Mouse (Mus musculus): ENCODE measurements at regions not wholly inside any gene's neighbourhood (a gene's known extent, or its start where the extent isn't known, plus 50 kb on each side); places are given as distances from the start of the nearest gene placed in this dataset.
"Not testable (repeated sequence)": the region's sequence is repeated elsewhere in the genome, so short reads cannot be mapped to it uniquely, and the experiment has no call there.

DNA sequence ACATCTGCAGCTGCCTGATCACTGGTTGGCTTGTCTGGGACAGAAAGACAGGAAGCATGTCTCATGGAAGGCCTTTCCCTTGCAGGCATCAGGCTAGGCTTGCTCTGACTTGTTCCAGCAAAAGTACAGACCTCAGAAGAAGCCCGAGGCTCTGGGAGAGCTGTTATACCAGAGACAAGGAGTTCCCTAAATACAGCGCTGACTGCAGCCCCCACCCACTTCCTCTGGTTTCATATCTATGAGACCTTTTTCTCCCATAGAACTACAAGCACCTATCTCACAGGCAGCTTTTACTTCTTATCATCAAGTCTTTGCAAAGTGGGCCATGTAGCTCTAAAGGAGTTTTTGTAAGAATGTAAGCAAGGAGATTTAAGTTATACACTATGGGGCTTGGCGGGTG lies 312.2 kb upstream of the Vmn1r3 start:
- DNase-seq: not testable (repeated sequence)

- not testable (repeated sequence) for DNase-seq
Measured at GRCm38 (mm10) chr4:3495987-3496386, 310.8 kb upstream of the Vmn1r3 start.

- DNase-seq: not testable (repeated sequence)
Measured at GRCm38 (mm10) chr4:3494123-3494681, 309.0 kb upstream of the Vmn1r3 start.

- not testable (repeated sequence) for DNase-seq
Measured at GRCm38 (mm10) chr4:3490901-3491300, 305.7 kb upstream of the Vmn1r3 start.

DNA sequence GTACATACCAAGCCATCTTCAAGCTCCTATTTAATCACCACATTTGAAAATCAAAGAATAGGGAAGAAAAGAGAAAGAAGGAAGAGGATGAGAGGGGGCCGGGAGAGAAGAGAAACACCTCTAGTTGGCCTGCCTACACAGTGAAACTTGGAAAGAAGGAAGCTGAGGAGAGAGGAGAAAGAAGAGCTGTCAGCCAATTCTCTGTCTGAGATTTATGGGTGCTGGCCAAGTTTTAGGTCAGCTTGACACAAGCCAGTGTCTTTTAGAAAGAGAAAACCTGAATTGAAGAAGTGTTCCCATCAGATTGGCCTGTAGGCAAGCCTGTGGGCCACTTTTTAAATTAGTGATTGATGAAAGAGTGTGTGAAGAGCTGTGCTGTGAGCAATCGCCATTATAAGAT lies 296.9 kb upstream of the Vmn1r3 start:
- no peak for DNase-seq

DNA sequence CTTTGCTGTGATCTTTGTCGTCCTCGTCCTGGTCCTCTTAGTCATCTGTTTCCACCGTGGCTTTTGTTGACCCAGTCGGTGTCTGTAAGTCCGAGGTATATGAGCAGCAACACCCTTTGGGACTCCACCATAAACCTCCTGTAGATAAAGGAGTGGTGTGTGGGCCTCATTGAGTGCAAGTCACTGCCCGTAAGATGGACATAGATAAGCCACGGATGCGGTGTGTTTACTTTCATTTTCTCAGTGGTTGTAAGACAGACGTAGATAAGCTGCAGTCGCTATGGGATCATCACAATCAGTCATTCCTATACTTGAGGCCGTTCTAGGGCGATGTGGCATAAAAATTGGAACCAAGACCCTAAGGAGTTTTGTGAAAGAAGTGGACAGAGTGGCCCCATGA lies 271.6 kb upstream of the Vmn1r3 start:
- DNase-seq: no peak

DNA sequence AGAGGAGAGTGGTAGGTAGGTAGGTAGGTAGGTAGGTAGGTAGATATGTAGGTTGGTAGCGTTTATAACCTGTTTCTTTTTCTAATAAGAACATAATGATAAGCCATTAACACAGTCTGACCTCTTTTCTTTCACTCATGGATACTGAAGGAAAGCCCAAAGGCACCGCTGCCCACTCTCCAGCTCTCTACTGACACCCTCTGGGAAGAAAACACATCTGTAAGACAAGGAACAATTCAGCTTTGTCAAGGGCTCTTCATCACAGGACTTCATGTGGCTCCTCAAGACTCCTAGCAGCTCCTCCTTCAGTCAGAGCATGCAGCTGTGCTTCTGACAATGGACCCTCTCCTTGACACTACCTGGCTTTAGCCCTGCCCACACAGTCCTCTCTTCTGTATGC lies 252.2 kb upstream of the Vmn1r3 start:
- DNase-seq: not testable (repeated sequence)

DNA sequence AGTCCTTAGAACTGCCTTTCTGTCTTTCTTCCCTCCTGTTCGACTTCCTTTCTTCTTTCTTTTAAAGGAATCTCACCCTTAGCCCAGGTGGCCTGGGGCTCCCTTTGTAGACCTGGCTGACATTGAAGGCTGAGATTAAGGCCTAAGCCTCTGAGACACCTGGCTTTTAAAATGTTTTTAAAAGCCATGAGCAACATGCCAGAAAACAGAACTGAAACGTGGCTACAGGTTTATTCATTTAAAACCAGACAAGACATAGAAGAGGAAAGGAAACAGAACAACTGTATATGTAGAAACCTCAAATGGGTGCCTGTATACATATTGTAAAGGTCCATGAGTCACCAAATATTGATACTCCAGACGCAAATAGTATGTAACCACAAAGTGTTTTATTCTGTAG lies 242.8 kb upstream of the Vmn1r3 start:
- DNase-seq: no peak

DNA sequence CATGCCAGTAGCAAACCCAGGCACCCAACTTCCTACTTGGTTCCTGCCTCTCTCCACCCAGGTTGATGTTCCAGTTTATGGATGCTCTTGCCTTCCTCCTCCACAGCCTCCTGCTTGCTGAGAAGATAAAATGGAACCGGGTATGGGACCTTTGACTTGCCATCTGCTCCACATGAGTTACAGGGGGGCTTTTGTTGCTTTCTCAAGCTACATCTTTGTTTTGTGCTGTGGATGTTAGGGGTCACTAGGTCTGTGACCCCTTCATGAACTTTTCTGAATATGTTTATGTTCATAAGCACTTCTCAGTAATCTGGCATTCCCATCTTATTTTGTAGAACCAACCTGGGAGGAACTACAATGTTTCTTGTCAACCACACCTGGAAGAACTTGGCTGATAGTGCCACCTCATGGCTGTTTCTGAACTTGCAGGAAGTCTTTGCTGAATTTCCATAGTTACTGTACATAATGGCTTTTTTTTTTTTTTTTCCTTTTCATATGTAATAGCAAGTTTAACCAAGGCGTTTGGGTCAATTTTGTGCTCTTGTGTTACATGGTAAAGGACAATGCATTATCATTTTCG lies 234.9 kb upstream of the Vmn1r3 start:
- DNase-seq: peak; percentile 54

DNA sequence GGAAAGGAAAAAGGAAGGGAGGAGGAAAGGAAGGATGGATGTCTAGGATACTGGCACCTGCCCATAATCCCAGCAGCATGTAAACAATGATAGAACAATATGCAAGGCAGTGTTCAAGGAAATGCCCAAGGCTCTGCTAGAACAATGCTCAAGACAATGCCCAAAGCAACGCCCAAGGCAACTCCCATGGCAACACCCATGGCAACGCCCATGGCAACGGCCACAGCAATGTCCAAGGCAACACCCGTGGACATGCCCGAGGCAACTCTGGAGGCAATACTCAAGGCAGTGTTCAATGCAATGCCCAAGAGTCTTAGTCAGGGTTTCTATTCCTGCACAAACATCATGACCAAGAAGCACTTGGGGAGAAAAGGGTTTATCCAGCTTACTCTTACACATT lies 231.5 kb upstream of the Vmn1r3 start:
- DNase-seq: no peak

GRCm38 (mm10) chr4:3414442-3415022 lies 229.4 kb upstream of the Vmn1r3 start:
- not testable (repeated sequence) for DNase-seq

DNA sequence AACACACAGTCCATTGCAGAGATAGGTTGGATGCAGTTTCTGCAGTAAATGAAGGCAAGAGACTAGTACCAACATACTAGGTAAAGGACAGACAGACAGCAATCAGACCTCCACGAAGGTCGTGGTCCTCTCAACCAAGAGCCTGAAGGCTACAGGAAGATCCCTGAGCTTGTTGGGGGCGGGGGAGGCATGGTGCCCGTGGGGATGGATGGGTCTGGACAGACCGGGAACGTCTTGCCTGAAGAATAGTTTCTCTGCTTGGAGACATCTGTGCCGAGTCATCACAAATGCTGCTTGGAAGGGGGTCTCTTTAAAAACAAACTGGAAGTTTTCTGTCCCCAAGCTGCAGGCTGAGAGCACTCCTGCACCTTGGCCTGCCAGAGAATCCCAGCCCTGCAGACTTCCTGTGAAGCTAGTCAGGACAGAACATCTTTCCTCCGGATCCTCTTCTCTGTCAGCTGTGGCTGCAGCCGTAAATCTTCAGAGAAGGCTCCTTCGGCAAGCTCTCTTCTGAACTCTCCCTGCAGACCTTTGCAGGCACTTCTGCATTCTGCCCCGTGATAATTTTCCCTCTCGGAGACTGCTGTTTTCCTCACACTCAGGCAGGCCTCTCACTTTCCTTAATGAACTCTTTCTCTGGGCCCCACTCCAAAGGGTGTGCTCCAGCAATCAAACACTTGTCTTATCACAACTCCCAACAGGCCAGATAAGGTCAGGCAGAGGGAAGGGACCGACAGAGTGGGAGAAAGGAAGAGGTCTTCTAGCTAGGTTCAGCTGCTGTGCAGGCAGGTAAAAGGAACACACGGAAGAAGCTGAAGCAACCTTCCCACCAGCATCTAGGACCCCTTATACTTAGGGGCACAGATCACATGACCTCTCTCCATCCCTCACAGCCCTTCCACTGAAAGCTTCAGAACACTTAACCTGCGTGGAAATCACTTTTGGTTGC lies 228.6 kb upstream of the Vmn1r3 start:
- DNase-seq: no peak

- not testable (repeated sequence) for DNase-seq
Measured at GRCm38 (mm10) chr4:3412323-3412722, 227.2 kb upstream of the Vmn1r3 start.

DNA sequence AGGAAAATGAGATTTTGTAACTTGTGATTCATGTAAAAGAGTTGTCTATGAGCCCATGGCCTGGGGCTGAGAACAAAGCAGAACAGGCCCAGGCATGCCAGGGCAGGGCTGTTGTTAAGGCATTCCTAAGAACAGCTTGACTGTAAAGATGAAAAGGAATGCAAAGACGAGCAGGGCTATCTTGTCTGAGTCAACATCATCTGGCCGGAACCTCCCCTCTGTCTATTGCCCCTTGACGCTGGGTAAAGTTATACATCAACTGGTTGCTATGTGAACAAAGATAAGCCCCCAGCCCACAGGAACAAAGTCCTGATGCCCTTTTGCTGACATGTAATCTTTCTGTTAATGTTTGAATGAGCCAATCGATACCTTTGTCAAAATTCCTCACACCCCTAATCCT lies 217.7 kb upstream of the Vmn1r3 start:
- not testable (repeated sequence) for DNase-seq

DNA sequence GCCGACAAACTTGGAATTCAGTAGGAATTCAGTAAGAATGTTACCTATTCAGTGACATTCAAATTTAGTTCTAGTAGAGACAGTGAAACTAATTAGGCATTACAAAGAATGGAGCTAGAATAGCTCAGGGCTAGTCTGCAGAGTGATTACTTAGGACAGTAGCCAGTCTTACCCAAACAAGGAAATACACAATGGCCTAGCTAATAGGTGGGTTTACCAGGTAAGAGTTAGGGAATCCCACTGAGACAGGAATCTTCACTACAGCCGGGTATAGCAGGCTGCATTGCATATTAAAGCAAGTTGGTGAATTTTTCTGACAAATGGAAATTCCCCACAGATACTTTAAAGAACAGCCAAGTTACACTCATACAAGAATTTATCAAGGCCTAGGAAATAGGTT lies 216.6 kb upstream of the Vmn1r3 start:
- not testable (repeated sequence) for DNase-seq

DNA sequence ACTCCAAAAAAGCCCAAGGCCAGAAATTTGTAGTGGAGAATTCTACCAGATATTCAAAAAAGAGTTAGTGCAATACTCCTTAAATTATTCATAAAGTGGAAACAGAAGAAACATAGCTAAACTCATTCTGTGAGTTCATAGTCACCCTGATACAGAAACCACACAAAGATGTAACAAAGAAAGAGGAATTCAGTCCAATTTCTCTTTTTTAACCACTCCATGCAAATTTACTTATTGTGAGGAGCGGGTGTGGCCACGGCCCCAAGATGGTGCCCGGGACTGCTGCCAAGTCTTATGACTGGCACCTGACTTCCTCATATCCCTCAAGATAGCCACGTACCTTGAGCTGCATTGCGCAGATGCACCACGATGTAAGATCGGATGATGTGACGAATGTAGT lies 206.4 kb upstream of the Vmn1r3 start:
- DNase-seq: not testable (repeated sequence)

DNA sequence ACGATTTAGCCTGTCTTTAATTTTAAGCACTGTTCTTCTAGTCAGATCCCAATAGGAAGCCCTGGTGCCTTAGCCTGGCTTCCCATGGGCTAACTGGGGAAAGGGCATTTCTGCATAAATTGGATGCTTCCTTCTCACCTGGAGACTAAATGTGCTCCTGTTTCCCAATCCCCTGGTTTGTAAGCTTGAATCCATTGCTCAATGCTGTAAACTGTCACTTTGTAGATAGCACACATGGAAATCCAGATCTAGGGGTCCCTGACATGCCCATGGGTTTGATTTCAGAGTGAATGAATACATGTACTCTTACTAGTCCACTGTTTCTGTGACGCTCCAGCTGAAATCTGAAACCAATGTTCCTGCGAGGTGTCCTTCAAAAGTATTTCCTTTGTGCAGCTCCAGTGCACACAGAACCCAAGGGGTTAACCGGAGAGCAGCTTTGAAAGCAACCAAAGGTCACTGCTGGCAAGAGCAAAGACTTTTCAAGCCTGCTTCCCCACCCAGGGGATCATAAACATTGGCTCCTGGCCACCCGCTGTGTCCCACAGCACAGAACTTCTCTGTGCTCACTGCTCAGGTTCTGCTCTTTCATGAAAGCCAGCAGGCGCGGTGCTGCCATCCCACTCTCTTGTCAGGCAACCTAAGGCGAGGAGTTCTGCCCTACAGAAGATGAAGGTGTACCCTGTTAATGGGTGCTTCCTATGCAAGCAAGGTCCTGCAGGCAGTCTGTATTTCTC lies 188.0 kb upstream of the Vmn1r3 start:
- DNase-seq: not testable (repeated sequence)

DNA sequence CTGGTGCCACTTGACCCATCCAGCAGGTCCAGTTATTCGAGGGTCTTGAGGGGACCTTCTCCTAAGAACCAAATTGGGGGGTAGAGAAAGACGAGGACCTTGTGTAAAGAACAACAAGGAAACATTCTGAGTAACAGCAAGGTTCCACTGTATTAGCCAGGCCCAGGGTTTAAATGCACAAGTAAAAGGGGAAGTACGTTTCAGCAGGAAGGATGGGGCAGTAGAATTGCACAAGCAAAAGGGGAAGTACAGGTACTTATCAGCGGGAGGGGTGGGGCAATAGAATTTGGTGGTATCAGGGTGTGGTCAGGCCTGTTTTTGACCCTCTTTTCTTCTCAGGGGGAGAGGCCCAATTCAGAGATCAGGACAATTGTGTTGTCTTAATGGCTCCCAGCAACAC lies 182.9 kb upstream of the Vmn1r3 start:
- DNase-seq: not testable (repeated sequence)

GRCm38 (mm10) chr4:3343443-3343842 lies 158.3 kb upstream of the Vmn1r3 start:
- DNase-seq: not testable (repeated sequence)

- DNase-seq: not testable (repeated sequence)
Measured at GRCm38 (mm10) chr4:3342696-3343095, 157.5 kb upstream of the Vmn1r3 start.

- not testable (repeated sequence) for DNase-seq
Measured at GRCm38 (mm10) chr4:3342165-3342564, 157.0 kb upstream of the Vmn1r3 start.
